Mouse (Mus musculus) T-cell, adult 2 months (primary cell): ENCODE data around the gene Dcn.

ENCODE experiments used
- DNase-seq: peaks from one replicate; pipeline ENCODE4 v3.0.0; 2022; ENCODE audit warnings: low spot score

Gene Dcn

DNA sequence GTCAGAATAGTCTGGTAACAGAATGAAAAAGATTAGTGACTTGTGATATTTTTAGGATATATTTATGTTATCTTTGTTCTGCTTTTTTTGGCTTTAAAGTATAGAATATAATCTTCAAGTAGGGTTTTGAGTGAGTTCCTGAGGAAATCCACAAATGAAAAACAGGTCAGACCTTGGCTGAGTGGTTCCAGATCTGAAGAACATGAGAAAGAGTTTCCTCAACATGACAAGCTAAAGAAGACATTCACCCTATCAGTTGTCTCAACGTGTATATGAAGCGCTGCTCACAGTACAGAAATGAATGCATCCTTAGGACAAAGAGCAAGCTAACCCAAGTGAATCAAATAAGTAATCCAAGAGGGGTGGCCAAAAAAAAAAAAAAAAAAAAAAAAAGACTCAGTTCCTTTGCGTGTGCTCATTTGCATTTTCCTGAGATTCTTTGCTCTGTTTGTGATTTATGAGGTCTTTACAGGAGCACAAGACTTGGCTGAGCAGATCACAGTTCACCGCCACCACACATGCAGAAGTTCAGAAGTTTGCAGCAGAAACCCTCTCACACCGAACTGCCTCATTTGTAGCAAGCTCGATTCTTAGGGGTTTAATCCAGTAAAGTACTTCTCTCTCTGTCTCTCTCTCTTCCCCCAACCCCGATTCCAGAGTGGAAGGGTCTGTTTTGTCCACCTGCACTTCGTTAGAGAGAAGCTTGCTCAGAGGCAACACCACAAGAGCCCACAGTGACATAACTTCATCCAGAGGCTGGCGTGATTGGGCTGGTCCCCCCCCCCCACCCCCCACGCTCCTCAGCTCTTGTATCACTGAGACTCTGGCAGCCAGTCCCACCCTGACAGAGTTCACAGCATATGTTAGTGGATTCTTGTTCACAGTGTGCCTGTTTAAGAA, 85.8 kb downstream of the Dcn start, which contains the start of gene Lum:
TSS of gene Lum (plus strand) at position 172 of the 900 bp plus-strand sequence.
- DNase-seq: no peak

DNA sequence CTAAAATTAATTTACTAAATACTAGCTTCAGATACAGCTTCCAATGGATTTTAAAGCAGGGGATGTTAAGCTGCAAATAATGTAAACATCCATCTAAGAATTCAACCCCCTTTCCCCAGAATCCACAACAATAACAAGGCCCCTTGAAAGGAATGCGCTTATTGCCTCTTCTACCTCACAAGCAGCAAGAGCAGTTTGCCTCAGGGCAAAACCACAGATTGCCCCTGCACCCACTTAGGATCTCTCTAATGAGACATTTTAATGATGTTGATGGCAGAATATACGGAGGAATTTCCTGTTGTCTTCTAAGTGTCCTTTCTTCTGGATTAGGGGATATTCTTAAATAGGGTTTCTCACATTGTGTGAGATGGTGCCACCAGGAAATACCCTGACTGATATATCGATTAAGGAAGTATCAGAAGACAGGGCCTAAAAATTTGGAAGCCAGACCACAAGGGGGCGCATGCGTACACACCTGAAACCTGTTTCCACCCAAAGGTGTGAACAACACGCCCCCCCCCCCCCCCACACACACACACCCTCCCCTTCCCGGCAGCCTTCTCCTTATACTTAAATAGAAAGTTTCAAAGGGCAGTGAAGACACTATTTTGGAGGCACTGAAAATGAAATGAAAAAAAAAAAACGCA, 88.2 kb downstream of the Dcn start:
- no peak for DNase-seq
